Mouse (Mus musculus) frontal cortex, adult (tissue): ENCODE measurements around the gene Crim1.

ENCODE experiments used
- ATAC-seq: cut with Nextera tagmentation; 2 replicates; pipeline ENCODE4 v1.9.2; 2017; ENCODE audit warnings: mild to moderate bottlenecking, moderate library complexity, mixed read lengths; ENCODE audit not compliant: low TSS enrichment

Crim1 gene

GRCm38 (mm10) chr17:78199626-78200560 is at the start of gene Crim1:
TSS of gene Crim1 (plus strand) at chr17:78200248.
- peak; percentile 35 for ATAC-seq

- ATAC-seq = no peak
Measured at GRCm38 (mm10) chr17:78151479-78152282, 48.4 kb upstream of the Crim1 start.

GRCm38 (mm10) chr17:78163278-78163677 is 36.8 kb upstream of the Crim1 start:
- ATAC-seq = peak; percentile 96

- no peak for ATAC-seq
Measured at GRCm38 (mm10) chr17:78163724-78164236, 36.3 kb upstream of the Crim1 start.

GRCm38 (mm10) chr17:78165855-78166254 is 34.2 kb upstream of the Crim1 start:
- no peak for ATAC-seq

- peak; percentile 77 for ATAC-seq
Measured at GRCm38 (mm10) chr17:78166566-78166965, 33.5 kb upstream of the Crim1 start.

- ATAC-seq = peak; percentile 67
Measured at GRCm38 (mm10) chr17:78172371-78172770, 27.7 kb upstream of the Crim1 start.

GRCm38 (mm10) chr17:78180766-78181165 is 19.3 kb upstream of the Crim1 start:
- ATAC-seq = no peak

GRCm38 (mm10) chr17:78196184-78196583 is 3.9 kb upstream of the Crim1 start:
- ATAC-seq = no peak

- no peak; the same call in 1 of the 2 replicates for ATAC-seq
Measured at GRCm38 (mm10) chr17:78197111-78197510, 2.9 kb upstream of the Crim1 start.

GRCm38 (mm10) chr17:78198140-78198539 is 1.9 kb upstream of the Crim1 start:
- ATAC-seq = no peak

- ATAC-seq = no peak
Measured at GRCm38 (mm10) chr17:78198820-78199219, 1.2 kb upstream of the Crim1 start.

GRCm38 (mm10) chr17:78199231-78199625 is 820 bp upstream of the Crim1 start:
- ATAC-seq = peak; percentile 8

- ATAC-seq = peak; percentile 47
Measured at GRCm38 (mm10) chr17:78200561-78201220, 643 bp downstream of the Crim1 start.

GRCm38 (mm10) chr17:78201221-78202058 is 1.4 kb downstream of the Crim1 start:
- ATAC-seq = no peak

GRCm38 (mm10) chr17:78202221-78202620 is 2.2 kb downstream of the Crim1 start:
- ATAC-seq = no peak

GRCm38 (mm10) chr17:78202756-78203155 is 2.7 kb downstream of the Crim1 start:
- no peak for ATAC-seq

- no peak for ATAC-seq
Measured at GRCm38 (mm10) chr17:78203478-78203877, 3.4 kb downstream of the Crim1 start.

- ATAC-seq = 0 out of 2 replicates have a peak, but pooled peaks have one; percentile 14
Measured at GRCm38 (mm10) chr17:78206421-78206820, 6.4 kb downstream of the Crim1 start.

- ATAC-seq = no peak
Measured at GRCm38 (mm10) chr17:78207246-78207645, 7.2 kb downstream of the Crim1 start.

- no peak for ATAC-seq
Measured at GRCm38 (mm10) chr17:78208805-78209204, 8.8 kb downstream of the Crim1 start.
